Mouse (Mus musculus): ENCODE measurements around the gene Mid1.
A peak's percentile ranks its signal among the peaks of the same experiment; 100 is the strongest.
"Not testable (repeated sequence)": the region's sequence is repeated elsewhere in the genome, so short reads cannot be mapped to it uniquely, and the experiment has no call there.

Mid1 gene

DNA sequence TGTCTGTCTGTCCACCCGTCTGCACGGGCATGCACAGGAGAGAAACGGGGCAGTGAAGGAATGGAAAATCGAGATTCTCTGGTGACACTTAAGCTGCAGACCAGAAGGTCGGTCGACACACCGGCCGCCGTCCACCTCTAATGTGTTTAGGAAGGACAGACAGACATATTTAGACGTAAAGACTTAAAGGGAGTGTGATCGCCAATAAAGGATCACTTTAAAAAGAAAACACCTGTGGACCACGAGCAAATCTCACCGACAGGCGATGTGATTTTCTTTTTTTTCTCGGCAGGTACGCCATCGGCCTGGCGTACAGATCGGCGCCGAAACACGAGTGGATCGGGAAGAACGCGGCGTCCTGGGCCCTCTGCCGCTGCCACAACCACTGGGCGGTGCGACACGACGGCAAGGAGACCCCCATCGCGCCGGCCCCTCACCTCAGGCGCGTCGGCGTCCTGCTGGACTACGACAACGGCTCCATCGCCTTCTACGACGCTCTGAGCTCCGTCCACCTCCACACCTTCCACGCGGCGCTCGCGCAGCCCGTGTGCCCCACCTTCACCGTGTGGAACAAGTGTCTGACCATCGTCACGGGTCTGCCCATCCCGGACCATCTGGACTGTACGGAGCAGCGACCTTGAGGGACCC is 303.7 kb downstream of the Mid1 start:
- peak; percentile 40 to 62 for DNase-seq

DNA sequence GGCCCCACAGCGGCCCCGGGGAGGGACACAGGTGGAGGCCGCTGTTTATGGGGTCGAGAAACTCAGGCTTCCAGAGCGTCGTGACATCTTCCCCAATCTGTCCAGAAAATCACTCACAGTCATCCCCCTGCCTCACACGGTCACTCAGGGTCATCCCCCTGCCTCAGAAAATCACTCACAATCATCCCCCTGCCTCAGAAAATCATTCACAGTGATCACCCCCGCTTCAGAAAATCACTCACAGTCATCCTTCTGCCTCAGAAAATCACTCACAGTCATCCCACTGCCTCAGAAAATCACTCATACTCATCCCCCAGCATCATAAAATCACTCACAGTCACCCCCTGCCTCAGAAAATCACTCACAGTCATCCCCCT is 304.2 kb downstream of the Mid1 start:
- not testable (repeated sequence) for DNase-seq

DNA sequence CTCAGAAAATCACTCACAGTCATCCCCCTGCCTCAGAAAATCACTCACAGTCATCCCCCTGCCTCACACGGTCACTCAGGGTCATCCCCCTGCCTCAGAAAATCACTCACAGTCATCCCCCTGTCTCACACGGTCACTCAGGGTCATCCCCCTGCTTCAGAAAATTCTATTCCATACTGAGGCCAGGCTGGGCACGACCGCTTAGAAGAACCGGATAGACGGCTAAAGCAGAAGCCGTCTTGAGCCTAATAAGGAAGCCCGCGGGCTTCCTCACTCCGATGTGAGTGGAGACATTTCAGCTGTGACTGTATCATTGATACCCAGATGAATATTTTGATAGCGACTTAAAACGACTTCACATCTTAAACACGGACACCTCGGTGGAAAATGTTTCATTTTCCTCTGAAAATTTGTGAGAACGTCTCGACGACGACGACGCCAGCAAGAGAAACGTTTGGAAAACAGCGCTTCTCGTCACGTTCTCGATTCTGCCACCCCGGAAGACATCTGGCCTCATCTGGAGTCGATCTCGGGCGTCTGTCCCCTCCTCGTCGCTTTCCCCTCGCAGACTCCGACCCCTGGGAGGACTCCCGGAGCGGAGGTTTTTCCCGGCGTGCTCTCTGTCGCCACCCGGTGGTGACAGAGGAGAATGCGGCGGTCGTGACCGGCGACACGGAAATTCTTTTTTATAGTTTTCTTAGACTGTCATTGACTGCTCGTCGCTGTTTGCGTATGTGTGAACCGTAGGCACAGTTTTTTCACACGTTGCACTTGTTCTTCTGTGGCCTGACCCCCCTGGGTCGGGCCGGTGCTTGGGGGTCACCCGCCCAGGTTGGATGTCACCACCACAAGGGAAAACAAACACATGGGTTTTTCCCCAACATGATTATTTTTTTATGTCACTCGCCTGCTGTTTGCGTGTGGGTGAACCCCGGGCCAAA is 305.0 kb downstream of the Mid1 start:
- peak; percentile 76 to 82 for DNase-seq

DNA sequence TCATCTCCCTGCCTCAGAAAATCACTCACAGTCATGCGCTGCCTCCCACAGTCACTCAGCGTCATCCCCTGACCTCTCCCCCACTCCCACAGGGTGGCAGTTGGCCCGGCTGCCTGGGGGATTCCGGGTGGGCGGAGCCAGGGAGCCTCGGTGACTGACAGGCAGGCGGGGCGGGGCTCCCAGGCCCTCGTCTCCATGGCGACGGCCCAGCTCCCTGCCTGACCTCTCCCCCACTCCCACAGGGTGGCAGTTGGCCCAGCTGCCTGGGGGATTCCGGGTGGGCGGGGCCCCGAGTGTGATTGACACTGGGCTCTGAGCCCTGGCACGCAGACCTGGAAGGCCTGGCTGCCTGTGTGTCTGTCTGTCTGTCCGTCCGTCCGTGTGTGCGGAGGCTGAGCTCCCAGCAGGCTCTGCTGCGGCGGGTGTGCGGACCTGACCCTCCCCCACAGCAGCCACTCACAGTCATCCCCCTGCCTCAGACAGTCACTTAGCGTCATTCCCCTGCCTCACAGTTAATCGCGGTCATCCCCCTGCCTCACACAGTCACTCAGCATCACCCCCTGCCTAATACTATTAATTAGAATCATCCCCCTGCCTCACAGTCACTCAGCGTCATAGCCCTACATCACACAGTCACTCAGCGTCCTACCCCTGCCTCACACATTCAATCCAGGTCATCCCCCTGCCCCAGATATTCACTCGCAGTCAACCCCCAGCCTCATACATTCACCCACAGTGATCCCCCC is 306.3 kb downstream of the Mid1 start:
- DNase-seq, result peak; percentile 87 to 97

DNA sequence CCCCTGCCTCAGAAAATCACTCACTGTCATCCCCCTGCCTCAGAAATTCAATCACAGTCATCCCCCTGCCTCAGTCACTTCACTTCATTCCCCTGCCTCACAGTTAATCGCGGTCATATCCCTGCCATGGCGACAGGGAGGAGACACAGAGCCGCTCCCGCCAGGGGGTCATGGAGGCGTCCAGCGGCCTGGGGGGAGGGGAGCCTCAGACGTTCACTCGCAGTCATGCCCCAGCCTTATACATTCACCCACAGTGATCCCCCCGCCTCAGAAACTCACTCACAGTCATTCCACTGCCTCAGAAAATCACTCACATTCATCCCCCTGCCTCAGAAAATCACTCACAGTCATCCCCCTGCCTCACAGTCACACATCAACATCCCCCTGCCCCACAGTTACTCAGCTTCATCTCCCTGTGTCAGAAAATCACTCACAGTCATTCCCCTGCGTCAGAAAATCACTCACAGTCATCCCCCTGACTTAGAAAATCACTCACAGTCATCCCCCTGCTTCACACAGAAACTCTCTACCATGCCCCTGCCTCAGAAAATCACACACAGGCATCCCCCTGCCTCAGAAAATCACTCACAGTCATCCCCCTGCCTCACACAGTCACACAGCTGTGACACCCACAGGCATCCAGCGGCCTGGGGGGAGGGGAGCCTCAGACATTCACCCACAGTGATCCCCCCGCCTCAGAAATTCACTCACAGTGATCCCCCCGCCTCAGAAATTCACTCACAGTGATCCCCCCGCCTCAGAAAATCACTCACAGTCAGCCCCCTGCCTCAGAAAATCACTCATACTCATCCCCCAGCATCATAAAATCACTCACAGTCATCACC is 307.3 kb downstream of the Mid1 start:
- peak; percentile 23 to 48 for DNase-seq

DNA sequence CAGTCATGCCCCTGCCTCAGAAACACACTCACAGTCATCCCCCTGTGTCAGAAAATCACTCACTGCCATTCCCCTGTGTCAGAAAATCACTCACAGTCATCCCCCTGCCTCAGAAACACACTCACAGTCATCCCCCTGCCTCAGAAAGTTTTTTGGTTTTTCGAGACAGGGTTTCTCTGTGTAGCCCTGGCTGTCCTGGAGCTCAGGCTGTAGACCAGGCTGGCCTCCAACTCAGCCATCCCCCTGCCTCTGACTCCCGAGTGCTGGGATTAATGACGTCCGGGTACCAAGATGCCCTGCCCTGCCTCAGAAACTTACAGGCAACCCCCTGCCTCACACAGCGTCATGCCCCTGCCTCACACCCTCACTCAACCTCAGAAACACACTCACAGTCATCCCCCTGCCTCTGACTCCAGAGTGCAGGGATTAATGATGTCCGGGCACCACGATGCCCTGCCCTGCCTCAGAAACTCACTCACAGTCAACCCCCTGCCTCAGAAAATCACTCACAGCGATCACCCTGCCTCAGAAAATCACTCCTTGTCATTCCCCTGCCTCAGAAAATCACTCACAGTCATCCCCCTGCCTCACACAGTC is 308.1 kb downstream of the Mid1 start:
- DNase-seq, result peak in 1 of 2 experiments; percentile 38

DNA sequence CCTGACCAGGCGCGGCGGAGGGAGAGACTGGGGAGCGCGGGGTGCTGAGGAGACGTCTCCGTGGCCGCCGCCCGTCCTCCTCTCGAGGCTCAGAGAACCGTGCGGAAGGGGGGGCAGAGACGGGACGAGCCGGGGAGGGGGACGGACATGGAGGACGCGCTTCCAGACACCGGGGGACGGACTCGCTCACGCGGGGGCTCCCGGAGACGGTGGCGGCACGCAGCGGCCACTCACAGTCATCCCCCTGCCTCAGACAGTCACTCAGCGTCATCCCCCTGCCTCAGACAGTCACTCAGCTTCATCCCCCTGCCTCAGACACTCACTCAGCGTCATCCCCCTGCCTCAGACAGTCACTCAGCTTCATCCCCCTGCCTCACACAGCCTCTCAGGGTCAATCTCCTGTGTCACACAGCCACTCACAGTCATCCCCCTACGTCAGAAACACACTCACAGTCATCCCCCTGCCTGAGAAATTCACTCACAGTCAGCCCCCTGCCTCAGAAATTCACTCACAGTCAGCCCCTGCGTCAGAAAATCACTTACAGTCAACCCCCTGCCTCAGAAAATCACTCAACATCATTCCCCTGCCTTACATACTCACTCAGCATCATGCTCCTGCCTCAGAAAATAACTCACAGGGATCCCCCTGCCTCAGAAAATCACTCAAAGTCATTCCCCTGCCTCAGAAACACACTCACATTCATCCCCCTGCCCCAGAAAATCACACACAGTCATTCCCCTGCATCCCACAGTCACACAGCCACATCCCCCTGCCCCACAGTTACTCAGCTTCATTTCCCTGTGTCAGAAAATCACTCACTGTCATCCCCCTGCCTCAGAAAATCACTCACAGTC is 309.2 kb downstream of the Mid1 start:
- peak in 1 of 2 experiments; percentile 63 for DNase-seq

DNA sequence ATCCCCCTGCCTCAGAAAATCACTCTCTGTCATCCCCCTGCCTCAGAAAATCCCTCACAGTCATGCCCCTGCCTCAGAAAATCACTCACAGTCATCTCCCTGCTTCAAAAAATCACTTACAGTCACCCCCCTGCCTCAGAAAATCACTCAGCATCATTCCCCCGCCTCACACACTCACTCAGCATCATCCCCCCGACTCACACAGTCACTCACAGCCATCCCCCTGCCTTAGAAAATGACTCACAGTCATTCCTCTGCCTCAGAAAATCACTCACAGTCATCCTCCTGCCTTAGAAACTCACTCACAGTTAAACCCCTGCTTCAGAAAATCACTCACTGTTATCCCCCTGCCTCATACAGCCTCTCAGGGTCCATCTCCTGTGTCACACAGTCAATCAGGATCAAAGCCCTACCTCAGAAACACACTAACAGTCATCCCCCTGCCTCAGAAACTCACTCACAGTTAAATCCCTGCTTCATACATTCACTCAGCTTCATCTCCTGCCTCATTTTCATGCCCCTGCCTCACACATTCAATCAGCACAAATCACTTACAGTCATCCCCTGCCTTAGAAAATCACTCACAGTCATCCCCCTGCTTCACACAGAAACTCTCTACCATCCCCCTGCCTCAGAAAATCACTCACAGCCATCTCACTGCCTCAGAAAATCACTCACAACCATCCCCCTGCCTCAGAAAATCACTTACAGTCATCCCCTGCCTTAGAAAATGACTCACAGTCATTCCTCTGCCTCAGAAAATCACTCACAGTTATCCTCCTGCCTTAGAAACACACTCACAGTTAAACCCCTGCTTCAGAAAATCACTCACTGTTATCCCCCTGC is 310.1 kb downstream of the Mid1 start:
- DNase-seq, result not testable (repeated sequence)

DNA sequence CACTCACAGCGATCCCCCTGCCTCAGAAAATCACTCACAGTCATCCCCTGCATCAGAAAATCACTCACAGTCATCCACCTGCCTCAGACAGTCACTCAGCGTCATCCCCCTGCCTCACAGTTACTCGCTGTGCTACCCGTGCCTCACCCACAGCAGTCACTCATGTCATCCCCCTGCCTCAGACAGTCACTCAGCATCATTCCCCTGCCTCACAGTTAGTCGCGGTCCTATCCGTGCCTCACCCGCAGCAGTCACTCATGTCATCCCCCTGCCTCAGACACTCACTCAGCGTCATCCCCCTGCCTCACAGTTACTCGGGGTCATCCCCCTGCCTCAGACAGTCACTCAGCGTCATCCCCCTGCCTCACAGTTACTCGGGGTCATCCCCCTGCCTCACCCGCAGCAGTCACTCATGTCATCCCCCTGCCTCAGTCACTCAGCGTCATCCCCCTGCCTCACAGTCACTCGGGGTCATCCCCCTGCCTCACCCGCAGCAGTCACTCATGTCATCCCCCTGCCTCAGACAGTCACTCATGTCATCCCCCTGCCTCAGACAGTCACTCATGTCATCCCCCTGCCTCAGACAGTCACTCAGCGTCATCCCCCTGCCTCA is 311.0 kb downstream of the Mid1 start:
- DNase-seq, result not testable (repeated sequence)

DNA sequence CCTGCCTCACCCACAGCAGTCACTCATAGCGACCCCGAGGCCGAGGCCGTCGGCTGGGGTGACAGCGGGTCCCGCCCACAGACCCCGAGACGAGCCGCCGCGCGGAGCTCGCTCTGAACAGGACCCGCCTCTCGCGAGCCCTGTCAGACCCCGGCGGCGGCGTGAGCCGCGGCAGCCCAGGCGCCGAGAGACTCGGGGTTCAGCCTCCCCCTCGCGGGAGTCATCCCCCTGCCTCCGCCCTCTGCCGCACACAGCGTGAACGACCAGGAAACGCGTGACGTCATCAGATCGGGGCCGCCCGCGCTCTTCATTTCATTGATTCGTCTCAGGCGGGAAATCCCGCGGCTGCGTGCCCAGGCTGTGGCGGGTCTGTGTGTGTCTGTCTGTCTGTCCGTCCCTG is 311.9 kb downstream of the Mid1 start:
- peak; percentile 72 to 88 for DNase-seq

DNA sequence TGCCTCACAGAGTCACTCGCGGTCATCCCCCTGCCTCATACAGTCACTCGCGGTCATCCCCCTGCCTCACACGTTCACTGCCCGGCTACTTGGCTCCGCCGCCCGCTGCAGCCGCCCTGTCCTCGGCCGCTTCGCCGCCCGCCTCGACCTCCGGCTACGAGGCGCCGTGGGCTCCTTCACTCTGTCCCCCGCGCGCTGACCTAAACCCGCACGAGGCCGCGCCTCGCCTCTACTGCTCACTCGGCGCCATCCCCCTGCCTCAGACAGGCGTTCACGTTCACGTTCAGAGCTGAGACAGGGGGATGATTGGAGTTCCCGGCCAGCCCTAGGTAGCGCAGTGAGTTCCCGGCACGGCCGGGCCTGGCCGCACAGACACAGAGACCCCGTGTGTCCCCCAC is 312.5 kb downstream of the Mid1 start:
- DNase-seq, result peak in 1 of 2 experiments; percentile 84

DNA sequence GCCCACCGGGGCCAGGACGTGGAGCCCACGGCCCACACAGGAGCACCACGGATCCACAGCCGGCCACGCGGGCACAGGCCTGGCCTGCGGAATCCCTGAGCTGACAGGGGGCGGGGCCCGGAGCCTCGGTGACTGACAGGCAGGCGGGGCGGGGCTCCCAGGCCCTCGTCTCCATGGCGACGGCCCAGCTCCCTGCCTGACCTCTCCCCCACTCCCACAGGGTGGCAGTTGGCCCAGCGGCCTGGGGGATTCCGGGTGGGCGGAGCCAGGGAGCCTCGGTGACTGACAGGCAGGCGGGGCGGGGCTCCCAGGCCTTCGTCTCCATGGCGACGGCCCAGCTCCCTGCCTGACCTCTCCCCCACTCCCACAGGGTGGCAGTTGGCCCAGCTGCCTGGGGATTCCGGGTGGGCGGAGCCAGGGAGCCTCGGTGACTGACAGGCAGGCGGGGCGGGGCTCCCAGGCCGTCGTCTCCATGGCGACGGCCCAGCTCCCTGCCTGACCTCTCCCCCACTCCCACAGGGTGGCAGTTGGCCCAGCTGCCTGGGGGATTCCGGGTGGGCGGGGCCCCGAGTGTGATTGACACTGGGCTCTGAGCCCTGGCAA is 313.0 kb downstream of the Mid1 start:
- DNase-seq, result peak; percentile 97 to 100

DNA sequence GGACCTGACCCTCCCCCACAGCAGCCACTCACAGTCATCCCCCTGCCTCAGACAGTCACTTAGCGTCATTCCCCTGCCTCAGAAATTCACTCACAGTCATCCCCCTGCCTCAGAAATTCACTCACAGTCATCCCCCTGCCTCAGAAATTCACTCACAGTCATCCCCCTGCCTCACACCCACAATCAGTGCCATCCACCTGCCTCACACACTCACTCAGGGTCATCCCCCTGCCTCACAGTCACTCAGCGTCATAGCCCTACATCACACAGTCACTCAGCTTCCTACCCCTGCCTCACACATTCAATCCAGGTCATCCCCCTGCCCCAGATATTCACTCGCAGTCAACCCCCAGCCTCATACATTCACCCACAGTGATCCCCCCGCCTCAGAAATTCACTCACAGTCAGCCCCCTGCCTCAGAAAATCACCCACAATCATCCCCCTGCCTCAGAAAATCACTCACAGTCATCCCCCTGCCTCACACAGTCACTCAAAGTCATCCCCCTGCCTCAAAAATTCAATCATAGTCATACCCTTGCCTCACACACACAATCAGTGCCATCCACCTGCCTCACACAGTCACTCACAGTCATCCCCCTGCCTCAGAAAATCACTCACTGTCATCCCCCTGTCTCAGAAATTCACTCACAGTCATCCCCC is 313.7 kb downstream of the Mid1 start:
- DNase-seq, result not testable (repeated sequence)

DNA sequence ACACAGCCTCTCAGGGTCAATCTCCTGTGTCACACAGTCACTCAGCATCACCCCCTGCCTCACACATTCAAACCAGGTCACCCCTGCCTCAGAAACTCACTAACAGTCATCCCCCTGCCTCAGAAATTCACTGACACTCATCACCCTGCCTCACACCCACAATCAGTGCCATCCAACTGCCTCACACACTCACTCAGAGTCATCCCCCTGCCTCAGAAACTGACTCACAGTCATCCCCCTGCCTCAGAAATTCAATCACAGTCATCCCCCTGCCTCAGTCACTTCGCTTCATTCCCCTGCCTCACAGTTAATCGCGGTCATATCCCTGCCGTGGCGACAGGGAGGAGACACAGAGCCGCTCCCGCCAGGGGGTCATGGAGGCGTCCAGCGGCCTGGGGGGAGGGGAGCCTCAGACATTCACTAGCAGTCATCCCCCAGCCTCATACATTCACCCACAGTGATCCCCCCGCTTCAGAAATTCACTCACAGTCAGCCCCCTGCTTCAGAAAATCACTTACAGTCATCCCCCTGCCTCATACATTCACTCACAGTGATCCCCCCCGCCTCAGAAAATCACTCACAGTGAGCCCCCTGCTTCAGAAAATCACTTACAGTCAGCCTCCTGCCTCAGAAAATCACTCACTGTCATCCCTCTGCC is 314.4 kb downstream of the Mid1 start:
- peak in 1 of 2 experiments; percentile 48 for DNase-seq

DNA sequence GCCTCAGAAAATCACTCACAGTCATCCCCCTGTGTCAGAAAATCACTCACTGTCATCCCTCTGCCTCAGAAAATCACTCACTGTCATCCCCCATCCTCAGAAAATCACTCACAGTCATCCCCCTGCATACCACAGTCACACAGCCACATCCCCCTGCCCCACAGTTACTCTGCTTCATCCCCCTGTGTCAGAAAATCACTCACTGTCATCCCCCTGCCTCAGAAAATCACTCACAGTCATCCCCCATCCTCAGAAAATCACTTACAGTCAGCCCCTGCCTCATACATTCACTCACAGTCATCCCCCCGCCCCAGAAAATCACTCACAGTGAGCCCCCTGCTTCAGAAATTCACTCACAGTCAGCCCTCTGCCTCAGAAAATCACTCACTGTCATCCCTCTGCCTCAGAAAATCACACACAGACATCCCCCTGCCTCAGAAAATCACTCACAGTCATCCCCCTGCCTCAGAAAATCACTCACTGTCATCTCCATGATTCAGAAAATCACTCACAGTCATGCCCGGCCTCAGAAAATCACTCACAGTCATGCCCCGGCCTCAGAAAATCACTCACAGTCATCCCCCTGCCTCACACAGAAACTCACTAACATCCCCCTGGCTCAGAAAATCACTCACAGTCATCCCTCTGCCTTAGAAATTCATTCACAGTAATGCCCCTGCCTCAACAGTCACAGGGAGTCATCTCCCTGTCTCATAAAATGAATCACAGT is 315.1 kb downstream of the Mid1 start:
- not testable (repeated sequence) for DNase-seq

DNA sequence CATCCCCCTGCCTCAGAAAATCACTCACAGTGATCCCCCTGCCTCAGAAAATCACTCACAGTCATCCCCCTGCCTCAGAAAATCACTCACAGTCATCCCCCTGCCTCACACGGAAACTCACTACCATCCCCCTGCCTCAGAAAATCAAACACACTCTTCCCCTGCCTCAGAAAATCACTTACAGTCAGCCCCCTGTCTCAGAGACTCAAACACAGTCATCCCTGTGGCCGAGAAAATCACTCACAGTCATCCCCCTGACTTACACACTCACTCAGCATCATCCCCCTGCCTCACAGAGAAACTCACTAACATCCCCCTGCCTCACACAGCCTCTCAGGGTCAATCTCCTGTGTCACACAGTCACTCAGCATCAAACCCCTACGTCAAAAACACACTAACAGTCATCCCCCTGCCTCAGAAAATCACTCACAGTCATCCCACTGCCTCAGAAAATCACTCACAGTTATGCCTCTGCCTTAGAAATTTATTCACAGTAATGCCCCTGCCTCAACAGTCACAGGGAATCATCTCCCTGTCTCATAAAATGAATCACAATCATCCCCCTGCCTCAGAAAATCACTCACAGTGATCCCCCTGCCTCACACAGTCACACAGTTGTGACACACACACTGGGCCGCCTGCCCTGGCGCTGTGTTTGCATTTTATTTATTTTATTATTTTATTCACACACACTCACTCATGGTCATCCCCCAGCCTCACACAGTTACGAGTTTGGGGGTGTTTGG is 315.8 kb downstream of the Mid1 start:
- not testable (repeated sequence) for DNase-seq

DNA sequence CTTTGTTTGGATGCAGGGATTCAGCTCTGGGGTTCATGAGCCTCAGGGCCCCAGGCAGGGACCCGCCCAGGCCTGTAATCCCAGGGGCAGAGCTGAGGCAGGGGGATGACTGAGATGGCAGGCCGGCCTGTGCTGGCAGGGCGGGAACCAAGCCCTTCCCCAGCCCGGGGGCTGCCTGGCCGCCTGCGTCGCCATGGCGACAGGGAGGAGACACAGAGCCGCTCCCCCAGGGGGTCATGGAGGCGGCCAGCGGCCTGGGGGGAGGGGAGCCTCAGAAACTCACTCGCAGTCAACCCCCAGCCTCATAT is 316.3 kb downstream of the Mid1 start:
- DNase-seq, result not testable (repeated sequence)
